Mouse (Mus musculus) embryonic facial prominence, embryonic 14.5 days (tissue): ENCODE results near the gene Smpx. TPM values are rescaled to one million over a fixed set of nuclear protein-coding genes. Genes with fewer than 3 reads are reported as not detected.
A peak's percentile ranks its signal among the peaks of the same experiment; 100 is the strongest.

Source experiments
- ATAC-seq: fragments of 200-750 bp; cut with Nextera tagmentation; 2 replicates; pipeline ENCODE4 v1.8.0; 2017; ENCODE audit warnings: low read depth, moderate number of reproducible peaks, moderate TSS enrichment
- DNase-seq: peaks from one replicate; pipeline ENCODE4 v3.0.0-alpha.2; 2015; ENCODE audit warnings: low spot score
- H3K27ac ChIP-seq: fragments of 300-500 bp; sonication (generic); replicated peaks from 2 replicates; pipeline ENCODE4 v1.5.1; 2014; ENCODE audit warnings: low read depth, mild to moderate bottlenecking, low read length, moderate library complexity
- H3K27me3 ChIP-seq: fragments of 300-500 bp; sonication (generic); replicated peaks from 2 replicates; pipeline ENCODE4 v1.6.1; 2014; ENCODE audit warnings: low read length; ENCODE audit not compliant: control insufficient read depth, insufficient read depth
- H3K36me3 ChIP-seq: fragments of 300-500 bp; sonication (generic); 2 replicates; pipeline ENCODE4 v1.6.1; 2014; ENCODE audit warnings: low read length, mixed read lengths; ENCODE audit not compliant: control insufficient read depth, insufficient read depth
- H3K4me1 ChIP-seq: fragments of 300-500 bp; sonication (generic); 2 replicates; pipeline ENCODE4 v1.6.1; 2014; ENCODE audit warnings: antibody characterized with exemption, low read length; ENCODE audit not compliant: control insufficient read depth, insufficient read depth
- H3K4me2 ChIP-seq: fragments of 300-500 bp; sonication (generic); 2 replicates; pipeline ENCODE4 v1.6.1; 2014; ENCODE audit warnings: low read depth, mild to moderate bottlenecking, low read length, moderate library complexity, mixed read lengths
- H3K4me3 ChIP-seq: fragments of 300-500 bp; sonication (generic); 2 replicates; pipeline ENCODE4 v1.5.1; 2014; ENCODE audit warnings: low read depth, mild to moderate bottlenecking, low read length
- H3K9ac ChIP-seq: fragments of 300-500 bp; sonication (generic); 2 replicates; pipeline ENCODE4 v1.6.1; 2014; ENCODE audit warnings: low read depth, mild to moderate bottlenecking, low read length, moderate library complexity, mixed read lengths
- H3K9me3 ChIP-seq: fragments of 300-500 bp; sonication (generic); 2 replicates; pipeline ENCODE4 v1.6.1; 2016; ENCODE audit warnings: low read length; ENCODE audit not compliant: control insufficient read depth
- WGBS: fragments of 180-500 bp; shearing (Covaris S2); extraction: QIAGEN DNeasy Blood & Tissue Kit; methylation state at CpG from one replicate; pipeline ENCODE4 v1.1.7; 2014; 5-methylcytosine and 5-hydroxymethylcytosine counted together
- polyA plus RNA-seq: library from polyadenylated mRNA; unstranded; fragments of >200 nt; fragmentation: Nextera tagmentation; extraction: Ambion mirVana; gene quantifications from 2 replicates; pipeline ENCODE4 v1.2.1, GENCODE M21; 2014

Smpx gene
- 69.6 and 103 TPM in 2 replicates for polyA plus RNA-seq

DNA sequence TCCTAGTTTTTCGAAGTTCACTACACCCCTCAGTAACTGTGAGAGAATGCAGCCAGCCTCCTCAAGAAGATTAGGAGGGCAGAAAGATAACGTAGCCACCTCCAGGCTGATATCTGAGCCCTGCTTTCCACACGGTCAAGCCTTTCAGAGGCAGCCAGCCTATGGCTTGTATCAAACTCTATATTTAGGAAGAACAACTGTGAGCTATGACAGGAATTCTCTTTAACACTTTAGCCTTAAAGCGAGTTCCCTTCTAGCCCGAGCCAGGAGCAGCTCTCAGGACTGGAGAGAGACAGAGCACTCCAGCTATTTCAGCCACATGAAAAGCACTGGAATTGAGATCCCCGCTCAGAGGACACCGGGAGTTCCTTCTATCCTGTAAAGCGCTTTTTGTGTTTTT is at the start of gene Smpx:
TSS of gene Smpx (plus strand) at position 49 of the 400 bp plus-strand sequence.
- H3K27me3 ChIP-seq, result no peaks in the 10 kb centered on the region
- H3K36me3 ChIP-seq, result no peaks in the 10 kb centered on the region
- H3K4me1 ChIP-seq, result no peaks in the 10 kb centered on the region
- no peak within 1 kb of the TSS for H3K4me3 ChIP-seq
- ATAC-seq (no peak), DNase-seq (peak; percentile 3)
- H3K4me2 ChIP-seq, result no peak within 1 kb of the TSS
- H3K9me3 ChIP-seq, result no peaks in the 10 kb centered on the region
- no peak within 1 kb of the TSS for H3K9ac ChIP-seq
- H3K27ac ChIP-seq, result no peak within 1 kb of the TSS
- WGBS, result 64% methylated on average over 8 of the region's 8 CpGs

DNA sequence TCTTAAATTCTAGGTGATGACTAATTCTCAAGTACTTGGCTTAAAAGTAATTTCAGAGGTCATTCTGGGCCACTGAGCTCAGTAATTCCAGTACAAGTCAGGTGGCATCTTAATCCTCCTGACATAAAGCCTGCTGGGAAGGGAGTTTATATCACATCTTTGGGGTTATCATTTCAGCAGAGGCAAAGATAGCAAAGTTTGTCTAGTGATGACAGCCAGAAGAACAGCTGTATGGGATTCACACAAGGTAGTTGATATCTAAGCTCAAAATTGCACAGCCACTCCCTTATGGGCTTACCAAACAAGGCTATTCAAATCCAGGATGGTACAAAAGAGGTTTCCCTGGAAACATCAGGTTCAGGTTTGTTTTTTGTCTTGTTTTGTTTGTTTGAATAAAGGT is 43.7 kb upstream of the Smpx start:
- no peak for ATAC-seq
- no peak overlapping the region for H3K27ac ChIP-seq
- H3K36me3 ChIP-seq, result no peaks in the 10 kb centered on the region

DNA sequence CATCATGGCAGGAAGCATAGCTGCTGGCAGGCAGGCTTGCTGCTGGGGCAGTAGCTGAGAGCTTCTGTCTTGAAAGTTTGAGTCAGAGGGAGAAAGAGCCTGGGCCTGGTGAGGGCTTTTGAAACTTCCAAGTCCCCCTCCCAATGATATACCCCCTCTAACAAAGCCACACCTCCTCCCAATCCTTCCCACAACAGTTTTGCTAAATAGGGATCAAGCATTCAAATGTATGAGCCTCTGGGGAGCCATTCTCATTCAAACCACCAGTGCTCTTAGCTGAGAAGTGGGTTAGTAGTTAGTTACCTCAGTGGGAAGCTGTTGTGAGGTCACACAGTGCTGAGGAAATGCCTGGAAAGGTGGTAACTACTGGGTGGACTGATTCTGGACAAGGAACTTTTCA is 41.4 kb upstream of the Smpx start:
- Histone ChIP-seq H3K27me3 (no peaks in the 10 kb centered on the region), H3K9me3 (no peaks in the 10 kb centered on the region), H3K27ac (no peak overlapping the region), H3K4me1 (no peaks in the 10 kb centered on the region), H3K9ac (no peak overlapping the region), H3K36me3 (no peaks in the 10 kb centered on the region), H3K4me2 (no peak overlapping the region), H3K4me3 (no peak overlapping the region)
- DNase-seq, result no peak
- no peak for ATAC-seq

More for the DNA sequence above, 43.7 kb upstream of the Smpx start:
- Histone ChIP-seq H3K4me1 (no peaks in the 10 kb centered on the region), H3K9me3 (no peaks in the 10 kb centered on the region), H3K4me3 (no peak overlapping the region), H3K27me3 (no peaks in the 10 kb centered on the region), H3K4me2 (no peak overlapping the region), H3K9ac (no peak overlapping the region)
- DNase-seq, result no peak

DNA sequence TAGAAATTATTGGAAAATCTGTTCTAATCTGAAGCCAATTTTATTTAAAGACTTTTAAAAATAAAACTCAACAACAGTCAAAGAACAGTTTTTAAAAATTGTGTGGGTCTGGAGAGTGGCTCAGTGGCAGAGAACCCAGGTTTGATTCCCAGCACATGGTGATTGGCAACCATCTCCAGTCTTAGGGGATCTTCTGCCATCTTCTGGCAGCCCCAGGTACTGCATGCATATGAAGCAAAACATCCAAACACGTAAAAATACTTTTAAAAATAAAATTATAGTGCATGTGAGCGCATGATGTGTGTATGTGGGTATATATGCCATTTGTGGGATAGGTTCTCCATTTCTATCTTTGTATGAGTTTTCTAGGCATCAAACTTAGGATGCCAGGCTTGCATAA is 26.9 kb upstream of the Smpx start:
- ATAC-seq, result no peak
- WGBS, result 83% methylated on average over 2 of the region's 2 CpGs

DNA sequence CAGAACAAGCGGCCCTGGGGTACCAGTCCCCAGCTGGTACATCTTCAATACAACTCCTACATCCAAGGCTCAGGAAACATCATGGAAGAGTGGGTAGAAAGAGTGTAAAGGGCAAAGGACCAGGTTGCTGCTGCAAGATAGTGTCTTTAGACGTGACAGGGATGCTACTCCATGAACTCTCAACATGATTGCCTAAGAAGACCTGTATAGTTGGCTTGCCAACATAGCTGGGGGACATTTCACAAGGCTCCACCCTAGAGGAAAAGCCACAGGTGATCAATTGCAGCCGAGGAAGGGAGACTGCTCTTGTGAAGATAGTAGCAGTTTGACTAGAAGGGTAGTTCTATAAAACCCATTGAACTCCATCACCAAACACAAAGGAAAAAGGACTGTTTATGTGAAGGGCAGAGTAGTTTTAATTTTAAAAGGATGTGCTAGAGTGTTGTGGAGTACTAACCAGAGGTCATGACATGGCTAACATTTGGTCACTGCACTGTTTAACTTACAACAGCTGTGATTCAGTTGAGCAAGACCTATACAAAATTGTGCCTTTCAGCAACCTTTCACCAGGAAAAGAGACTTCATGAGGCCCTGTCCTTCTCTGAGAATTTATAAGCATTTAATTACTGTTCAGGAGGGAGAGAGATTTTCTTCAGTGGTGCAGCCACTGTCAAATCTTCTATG is 23.9 kb upstream of the Smpx start:
- ATAC-seq (no peak), DNase-seq (no peak)
- H3K36me3 ChIP-seq, result no peaks in the 10 kb centered on the region
- 71% methylated on average over 3 of the region's 3 CpGs for WGBS
- no peaks in the 10 kb centered on the region for H3K9me3 ChIP-seq
- H3K27ac ChIP-seq, result no peak overlapping the region
- no peak overlapping the region for H3K9ac ChIP-seq
- no peak overlapping the region for H3K4me2 ChIP-seq
- H3K4me1 ChIP-seq, result no peaks in the 10 kb centered on the region
- no peak overlapping the region for H3K4me3 ChIP-seq
- H3K27me3 ChIP-seq, result no peaks in the 10 kb centered on the region

More for the DNA sequence above, 26.9 kb upstream of the Smpx start:
- no peak overlapping the region for H3K4me2 ChIP-seq
- H3K9ac ChIP-seq, result no peak overlapping the region
- H3K4me1 ChIP-seq, result no peaks in the 10 kb centered on the region
- no peaks in the 10 kb centered on the region for H3K36me3 ChIP-seq
- no peaks in the 10 kb centered on the region for H3K27me3 ChIP-seq
- no peak for DNase-seq
- no peak overlapping the region for H3K27ac ChIP-seq
- H3K9me3 ChIP-seq, result no peaks in the 10 kb centered on the region
- no peak overlapping the region for H3K4me3 ChIP-seq

DNA sequence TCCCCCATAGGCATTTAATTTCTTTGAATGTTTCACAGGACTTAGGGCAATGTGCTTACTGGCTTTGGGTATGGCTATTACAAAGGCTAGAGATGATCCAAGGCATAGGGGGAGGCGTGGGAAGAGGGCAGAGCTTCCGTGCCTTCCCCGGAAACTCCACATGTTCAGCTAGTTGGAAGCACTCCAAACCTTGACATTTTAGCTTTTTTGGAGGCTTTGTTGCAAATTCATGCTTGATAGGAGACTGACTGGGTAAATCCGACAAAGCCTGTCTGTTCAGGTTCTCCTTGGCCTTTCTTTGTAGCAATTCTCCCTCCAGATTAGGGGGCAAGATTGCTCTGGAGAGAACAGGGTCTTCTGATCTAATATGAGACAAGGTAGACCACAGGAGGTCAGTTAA is 7.5 kb upstream of the Smpx start:
- H3K36me3 ChIP-seq, result no peaks in the 10 kb centered on the region
- H3K4me1 ChIP-seq, result no peaks in the 10 kb centered on the region
- ATAC-seq (no peak), DNase-seq (peak; percentile 24)
- no peaks in the 10 kb centered on the region for H3K27me3 ChIP-seq
- no peak overlapping the region for H3K9ac ChIP-seq
- H3K4me2 ChIP-seq, result no peak overlapping the region
- no peaks in the 10 kb centered on the region for H3K9me3 ChIP-seq
- H3K4me3 ChIP-seq, result no peak overlapping the region
- no peak overlapping the region for H3K27ac ChIP-seq
- WGBS, result 56% methylated on average over 4 of the region's 4 CpGs

DNA sequence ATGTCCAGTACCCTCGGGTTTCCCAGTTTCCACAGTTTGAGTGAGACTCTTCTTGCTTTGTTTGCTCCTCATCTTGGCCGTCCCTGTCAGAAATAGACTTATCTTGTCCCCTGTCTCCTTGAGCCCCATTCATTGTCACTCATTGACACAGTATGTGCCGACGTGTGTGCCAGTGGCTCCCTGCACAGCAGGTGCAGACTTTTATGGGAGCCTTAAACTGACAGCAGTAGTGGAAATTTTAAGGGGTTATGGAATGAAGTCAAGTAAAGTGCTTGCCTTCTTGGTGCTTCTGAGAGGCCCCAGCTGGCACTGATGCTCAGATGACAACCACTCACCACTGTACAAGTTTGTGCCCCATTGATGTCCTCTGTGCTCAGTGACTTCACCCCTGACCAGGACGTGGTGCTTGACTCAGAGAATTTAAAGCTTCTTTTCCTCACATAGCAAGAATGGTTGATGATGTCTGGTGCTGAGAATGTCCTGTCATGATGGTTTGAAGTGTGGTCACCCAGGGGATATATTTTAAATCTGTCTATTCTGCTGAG is 1.0 kb upstream of the Smpx start:
- no peaks in the 10 kb centered on the region for H3K27me3 ChIP-seq
- H3K4me3 ChIP-seq, result no peak overlapping the region
- DNase-seq (no peak), ATAC-seq (no peak)
- no peak overlapping the region for H3K27ac ChIP-seq
- H3K9ac ChIP-seq, result no peak overlapping the region
- H3K4me1 ChIP-seq, result no peaks in the 10 kb centered on the region
- H3K4me2 ChIP-seq, result no peak overlapping the region
- 75% methylated on average over 5 of the region's 5 CpGs for WGBS
- H3K36me3 ChIP-seq, result no peaks in the 10 kb centered on the region
- no peaks in the 10 kb centered on the region for H3K9me3 ChIP-seq

DNA sequence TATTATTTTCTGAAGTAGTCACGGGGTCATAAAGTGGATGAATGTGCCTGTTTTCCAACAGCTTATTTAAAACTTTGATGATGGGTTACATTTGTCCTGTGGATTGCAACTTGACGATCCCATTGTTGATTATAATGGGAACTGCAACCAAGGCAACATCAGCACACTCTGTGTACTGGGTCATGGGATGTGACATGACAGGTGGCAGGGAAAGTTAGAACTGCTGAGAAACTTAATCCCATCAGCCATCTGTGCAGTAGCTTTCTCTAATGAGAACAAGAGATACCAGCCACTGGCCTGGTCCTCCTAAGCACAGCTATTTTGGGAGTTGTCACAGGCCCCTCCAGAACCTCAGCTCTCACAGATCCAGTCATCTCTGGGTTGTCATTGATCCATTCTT is 8.5 kb downstream of the Smpx start:
- WGBS, result 66% methylated on average over 2 of the region's 2 CpGs

DNA sequence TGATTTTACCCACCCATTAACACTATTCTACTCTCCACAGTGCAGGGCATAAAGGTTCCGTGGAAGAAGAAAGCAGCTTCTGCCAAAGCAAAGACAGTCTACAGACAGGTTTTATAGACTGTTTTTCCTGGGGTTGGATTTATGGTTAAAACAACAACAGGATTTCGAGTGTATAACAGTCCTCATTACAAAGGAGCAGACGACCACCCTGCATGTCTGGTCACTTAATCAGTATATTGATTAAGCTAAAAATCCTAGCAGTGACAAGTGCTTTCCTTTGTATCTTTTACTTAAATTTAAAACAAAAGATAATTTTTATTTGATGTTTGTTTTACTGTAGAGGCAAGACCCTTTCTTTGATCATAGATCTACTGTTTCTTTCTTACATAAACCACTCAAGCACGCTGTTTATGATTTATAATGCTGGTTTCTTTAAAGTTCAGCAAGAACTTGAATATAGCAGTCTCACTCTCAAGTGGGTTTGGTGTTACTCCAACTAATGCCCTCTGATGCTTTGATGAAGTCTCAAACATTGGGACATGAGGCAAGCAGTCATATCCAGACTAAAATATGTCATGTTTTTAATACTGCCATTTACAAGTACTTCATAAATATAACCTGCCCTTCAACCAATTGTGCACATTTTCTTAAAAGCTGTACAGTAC is 10.0 kb downstream of the Smpx start:
- H3K36me3 ChIP-seq, result no peaks in the 10 kb centered on the region

More for the DNA sequence above, 8.5 kb downstream of the Smpx start:
- Histone ChIP-seq H3K36me3 (no peaks in the 10 kb centered on the region), H3K4me1 (no peaks in the 10 kb centered on the region), H3K9me3 (no peaks in the 10 kb centered on the region), H3K9ac (no peak overlapping the region), H3K27me3 (no peaks in the 10 kb centered on the region), H3K4me2 (no peak overlapping the region), H3K27ac (no peak overlapping the region), H3K4me3 (no peak overlapping the region)
- peak; percentile 33 for DNase-seq
- peak; percentile 78 for ATAC-seq

More for the DNA sequence above, 10.0 kb downstream of the Smpx start:
- Histone ChIP-seq H3K9ac (no peak overlapping the region), H3K27ac (no peak overlapping the region), H3K27me3 (no peaks in the 10 kb centered on the region), H3K4me1 (no peaks in the 10 kb centered on the region), H3K9me3 (no peaks in the 10 kb centered on the region), H3K4me3 (no peak overlapping the region), H3K4me2 (no peak overlapping the region)
- ATAC-seq, result no peak
- DNase-seq, result no peak
- 57% methylated on average over 4 of the region's 4 CpGs for WGBS
